ENCODE assay signal across 9 mouse cellular contexts in the genomic region with DNA sequence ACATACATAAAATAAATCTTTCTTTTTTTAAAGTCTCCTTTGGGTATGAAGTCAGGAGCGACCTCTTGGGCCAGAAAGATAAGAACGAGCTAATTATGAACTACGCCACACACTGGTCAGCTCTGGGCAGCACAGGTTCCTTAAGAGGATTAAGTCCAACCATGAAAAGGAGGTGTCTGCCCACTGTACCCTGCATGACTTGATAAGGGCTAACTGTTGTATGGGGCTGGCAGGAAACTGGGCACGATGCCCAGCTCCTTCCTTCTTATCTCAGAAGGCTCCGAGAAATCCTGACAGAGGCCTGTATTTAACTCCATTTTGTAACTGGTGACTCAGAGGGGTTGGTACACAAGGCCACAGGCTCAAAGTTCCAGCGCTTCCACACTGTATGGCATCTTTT. TPM values are rescaled to one million over a fixed set of nuclear protein-coding genes. Genes with fewer than 3 reads are reported as not detected.
DNase-seq lines count a peak whose midpoint lies in the region; ATAC-seq and TF ChIP-seq lines count a peak whose summit lies in the region.
"Had no signal": no experiment of that assay in that cellular context is flagged by ENCODE, and none has a peak within 500 bp of the region (broad histone marks: within the 10 kb centered on the region; RNA-seq: fewer than 3 reads in every experiment).

No protein-coding gene starts in this region.

- no peak overlapping the region for H3K9ac ChIP-seq in lung, embryonic 14.5 days
- H3K9ac ChIP-seq: forebrain, embryonic 13.5 days had no signal

- WGBS in lung, embryonic 14.5 days = 63% methylated on average over 6 of the region's 6 CpGs

- peak; percentile 92 for ATAC-seq in erythroid progenitor cell, adult 5-6 weeks (replicated peaks; ENCODE audit: low FRiP score, poor library complexity, severe bottlenecking)
- peak; percentile 31; the same call in 1 of the 2 replicates for ATAC-seq in lung, embryonic 14.5 days (ENCODE audit: insufficient read depth)
- ATAC-seq: forebrain, embryonic 13.5 days had no signal

- H3K27ac ChIP-seq in lung, embryonic 14.5 days (ENCODE audit: low read depth) = no peak overlapping the region
- H3K27ac ChIP-seq: forebrain, embryonic 13.5 days had no signal

- no peak overlapping the region for H3K4me3 ChIP-seq in lung, embryonic 14.5 days (ENCODE audit: low read depth, low read length)
- H3K4me3 ChIP-seq: forebrain, embryonic 13.5 days had no signal

- peak; percentile 36 for DNase-seq in urinary bladder, postnatal 25 days (ENCODE audit: low spot score)
- DNase-seq in urinary bladder, postnatal 10 days (ENCODE audit: low spot score) = no peak
- peak; percentile 76 for DNase-seq in lung, embryonic 14.5 days
- peak; percentile 82 for DNase-seq in testis, postnatal 14 days (ENCODE audit: low spot score)
- no peak for DNase-seq in cerebellum, adult 9-10 months
- no peak for DNase-seq in kidney, postnatal 36 days
- no peak for DNase-seq in embryo, embryonic 10.5 days (ENCODE audit: low spot score)

- H3K36me3 ChIP-seq in lung, embryonic 14.5 days (ENCODE audit: insufficient read depth) = no peaks in the 10 kb centered on the region

- no peaks in the 10 kb centered on the region for H3K27me3 ChIP-seq in lung, embryonic 14.5 days (ENCODE audit: insufficient read depth, low read length)

- no peaks in the 10 kb centered on the region for H3K4me1 ChIP-seq in lung, embryonic 14.5 days (ENCODE audit: insufficient read depth)
- H3K4me1 ChIP-seq: forebrain, embryonic 13.5 days had no signal

- no peaks in the 10 kb centered on the region for H3K9me3 ChIP-seq in lung, embryonic 14.5 days (ENCODE audit: low read depth, low read length)
- H3K9me3 ChIP-seq: forebrain, embryonic 13.5 days had no signal

- 0 out of 2 replicates have a peak, but pooled peaks have one; percentile 1 for TF ChIP-seq CTCF in lung, embryonic 14.5 days (IDR thresholded peaks at IDR 0.05; ENCODE audit: low read depth)

- H3K4me2 ChIP-seq in lung, embryonic 14.5 days = no peak overlapping the region

RNA-seq across cellular contexts. Expression of a gene that starts 6.8 kb away (rescaled TPM):
- total RNA-seq in erythroid progenitor cell, adult 5-6 weeks (2015; ENCODE audit: low replicate concordance) = 4.2 TPM in 1 of 2 replicates, not detected in the other
- total RNA-seq in erythroid progenitor cell, adult 5-6 weeks (2017; ENCODE audit: low replicate concordance) = 2.7 and 4.8 TPM in 2 replicates
- 3.3 and 4.7 TPM in 2 replicates for polyA plus RNA-seq in lung, embryonic 14.5 days (2014; fragmentation: Nextera tagmentation; extraction: Ambion mirVana)

RNA-seq across cellular contexts. Expression of a gene that starts 10.5 kb away (rescaled TPM):
- not detected in 2 replicates for total RNA-seq in erythroid progenitor cell, adult 5-6 weeks (2015; ENCODE audit: low replicate concordance)
- not detected in 2 replicates for total RNA-seq in erythroid progenitor cell, adult 5-6 weeks (2017; ENCODE audit: low replicate concordance)
- not detected in 2 replicates for polyA plus RNA-seq in lung, embryonic 14.5 days (2014; fragmentation: Nextera tagmentation; extraction: Ambion mirVana)
- polyA plus RNA-seq: forebrain, embryonic 13.5 days had no signal

RNA-seq across cellular contexts. Expression of a gene that starts 34.4 kb away (rescaled TPM):
- not detected in 2 replicates for total RNA-seq in erythroid progenitor cell, adult 5-6 weeks (2015; ENCODE audit: low replicate concordance)
- total RNA-seq in erythroid progenitor cell, adult 5-6 weeks (2017; ENCODE audit: low replicate concordance) = not detected in 2 replicates
- polyA plus RNA-seq in lung, embryonic 14.5 days (2014; fragmentation: Nextera tagmentation; extraction: Ambion mirVana) = not detected in 2 replicates

RNA-seq across cellular contexts. Expression of a gene that starts 37.6 kb away (rescaled TPM):
- total RNA-seq in erythroid progenitor cell, adult 5-6 weeks (2015; ENCODE audit: low replicate concordance) = 1.1 and 2.1 TPM in 2 replicates
- 2.0 and 3.9 TPM in 2 replicates for total RNA-seq in erythroid progenitor cell, adult 5-6 weeks (2017; ENCODE audit: low replicate concordance)
- polyA plus RNA-seq in lung, embryonic 14.5 days (2014; fragmentation: Nextera tagmentation; extraction: Ambion mirVana) = 46.3 and 49.6 TPM in 2 replicates

RNA-seq across cellular contexts. Expression of a gene that starts 45.1 kb away (rescaled TPM):
- total RNA-seq in erythroid progenitor cell, adult 5-6 weeks (2015; ENCODE audit: low replicate concordance) = 3.4 and 5.0 TPM in 2 replicates
- total RNA-seq in erythroid progenitor cell, adult 5-6 weeks (2017; ENCODE audit: low replicate concordance) = 3.0 and 6.7 TPM in 2 replicates
- 2.7 and 3.6 TPM in 2 replicates for polyA plus RNA-seq in lung, embryonic 14.5 days (2014; fragmentation: Nextera tagmentation; extraction: Ambion mirVana)

Comparison
In these comparisons a context has a peak if more than half of its experiments do, and no peak if none do; other contexts are left out.
1. DNase-seq: peak in urinary bladder, postnatal 25 days (single experiment), lung, embryonic 14.5 days (single experiment) and testis, postnatal 14 days (single experiment); none in urinary bladder, postnatal 10 days (single experiment), cerebellum, adult 9-10 months (single experiment), kidney, postnatal 36 days (0 of 2) and embryo, embryonic 10.5 days (single experiment).